ENCODE assay signal across 17 mouse cellular contexts in genomic region chr16:25849593-25850464, GRCm38 (mm10).
DNase-seq lines count a peak whose midpoint lies in the region; ATAC-seq and TF ChIP-seq lines count a peak whose summit lies in the region.
"Had no signal": no experiment of that assay in that cellular context is flagged by ENCODE, and none has a peak within 500 bp of the region (broad histone marks: within the 10 kb centered on the region; RNA-seq: fewer than 3 reads in every experiment).

No protein-coding gene starts in this region.

- peak; percentile 68; the same call in 1 of the 2 replicates for ATAC-seq in stomach, embryonic 16.5 days (ENCODE audit: insufficient read depth, low FRiP score)
- ATAC-seq: forebrain, embryonic 15.5 days; Patski had no signal

- no peak overlapping the region for H3K4me2 ChIP-seq in stomach, embryonic 16.5 days (ENCODE audit: low read depth, low read length)
- H3K4me2 ChIP-seq: embryonic facial prominence, embryonic 12.5 days; forebrain, embryonic 15.5 days; heart, embryonic 15.5 days; hindbrain, embryonic 15.5 days; liver, embryonic 11.5 days had no signal

- no peak for TF ChIP-seq POLR2A in lung, adult 2 months (IDR thresholded peaks at IDR 0.05; ENCODE audit: borderline replicate concordance, extremely low read depth, low read depth, low read length)

- H3K27ac ChIP-seq in stomach, embryonic 16.5 days (ENCODE audit: low read length), result peak overlapping the region; percentile 12; the same call in 1 of the 2 replicates
- H3K27ac ChIP-seq: embryonic facial prominence, embryonic 12.5 days; forebrain, embryonic 15.5 days; heart, embryonic 15.5 days; hindbrain, embryonic 15.5 days had no signal

- no peaks in the 10 kb centered on the region for H3K9me3 ChIP-seq in stomach, embryonic 16.5 days (replicated peaks; ENCODE audit: control insufficient read depth, low read length)
- H3K9me3 ChIP-seq: embryonic facial prominence, embryonic 12.5 days; forebrain, embryonic 15.5 days; heart, embryonic 15.5 days; hindbrain, embryonic 15.5 days had no signal

- 55% methylated on average over 13 of the region's 13 CpGs for WGBS in lung, adult 2 months
- WGBS in stomach, embryonic 16.5 days, result 46% methylated on average over 13 of the region's 13 CpGs

- no peaks in the 10 kb centered on the region for H3K27me3 ChIP-seq in stomach, embryonic 16.5 days (ENCODE audit: control insufficient read depth, insufficient read depth, low read length)
- H3K27me3 ChIP-seq: embryonic facial prominence, embryonic 12.5 days; forebrain, embryonic 15.5 days; heart, embryonic 15.5 days; hindbrain, embryonic 15.5 days; Patski had no signal

- H3K36me3 ChIP-seq in stomach, embryonic 16.5 days (ENCODE audit: control insufficient read depth, insufficient read depth, low read length), result no peaks in the 10 kb centered on the region
- H3K36me3 ChIP-seq: embryonic facial prominence, embryonic 12.5 days; forebrain, embryonic 15.5 days; heart, embryonic 15.5 days; hindbrain, embryonic 15.5 days had no signal

- peak; percentile 37 for DNase-seq in adrenal gland, adult 2 months
- DNase-seq in adrenal gland, postnatal 4 days (ENCODE audit: low spot score in 2 of 2), result no peak
- DNase-seq in ovary, postnatal 36 days (ENCODE audit: low spot score), result peak; percentile 9
- DNase-seq in ovary, adult 18-20 months (ENCODE audit: low spot score), result no peak
- DNase-seq in lung, adult 2 months, result peak; percentile 18
- no peak for DNase-seq in layer of hippocampus, postnatal 10 days (ENCODE audit: low spot score in 2 of 2)
- no peak for DNase-seq in right cerebral cortex, postnatal 14 days
- DNase-seq: cerebellum, adult 11-12 months; kidney, postnatal 10 days had no signal

- H3K4me3 ChIP-seq in lung, adult 2 months (replicated peaks; ENCODE audit: extremely low read depth, low read depth, low read length), result no peak overlapping the region
- H3K4me3 ChIP-seq in stomach, embryonic 16.5 days (replicated peaks; ENCODE audit: low read length), result no peak overlapping the region
- H3K4me3 ChIP-seq: embryonic facial prominence, embryonic 12.5 days; forebrain, embryonic 15.5 days; heart, embryonic 15.5 days; hindbrain, embryonic 15.5 days; myocyte had no signal

- H3K9ac ChIP-seq in stomach, embryonic 16.5 days (ENCODE audit: low read length), result no peak overlapping the region
- H3K9ac ChIP-seq: embryonic facial prominence, embryonic 12.5 days; forebrain, embryonic 15.5 days; heart, embryonic 15.5 days; hindbrain, embryonic 15.5 days had no signal

- no peaks in the 10 kb centered on the region; the same call in 1 of the 2 replicates for H3K4me1 ChIP-seq in lung, adult 2 months (ENCODE audit: control insufficient read depth, insufficient read depth, low read length)
- H3K4me1 ChIP-seq in stomach, embryonic 16.5 days (ENCODE audit: control insufficient read depth, insufficient read depth, low read length), result peaks cover 5% of the 10 kb centered on the region; the same call in 1 of the 2 replicates
- H3K4me1 ChIP-seq: forebrain, embryonic 15.5 days; heart, embryonic 15.5 days; hindbrain, embryonic 15.5 days had no signal

- no peak for TF ChIP-seq CTCF in lung, adult 2 months (IDR thresholded peaks at IDR 0.05; ENCODE audit: insufficient read depth, low read length)

Comparison
In these comparisons a context has a peak if more than half of its experiments do, and no peak if none do; other contexts are left out.
1. DNase-seq: peak in adrenal gland, adult 2 months (single experiment), ovary, postnatal 36 days (single experiment) and lung, adult 2 months (single experiment); none in adrenal gland, postnatal 4 days (0 of 2), ovary, adult 18-20 months (single experiment), layer of hippocampus, postnatal 10 days (0 of 2) and right cerebral cortex, postnatal 14 days (single experiment).